Mouse (Mus musculus) ES-E14 (cell line): ENCODE measurements around the gene Ccl27b. TPM values are rescaled to one million over a fixed set of nuclear protein-coding genes. Genes with fewer than 3 reads are reported as not detected.
"Not testable (repeated sequence)": the region's sequence is repeated elsewhere in the genome, so short reads cannot be mapped to it uniquely, and the experiment has no call there.

Experiments used
- DNase-seq: peaks from one replicate; pipeline ENCODE4 v3.0.0-alpha.2; 2013; ENCODE audit warnings: low read depth, low spot score
- H3K27ac ChIP-seq: 2 replicates; pipeline ENCODE4 v1.5.1; 2012; ENCODE audit warnings: low read depth, mild to moderate bottlenecking, low read length, moderate library complexity, mixed read lengths; ENCODE audit not compliant: poor library complexity, insufficient read depth, severe bottlenecking
- H3K36me3 ChIP-seq: 2 replicates; pipeline ENCODE4 v1.6.1; 2012; ENCODE audit warnings: mild to moderate bottlenecking, low read length, moderate library complexity, mixed read lengths; ENCODE audit not compliant: control insufficient read depth, poor library complexity, insufficient read depth, severe bottlenecking
- H3K4me1 ChIP-seq, 2 experiments: fragments of 150-350 bp in 1 of 2; sonication (generic) in 1 of 2; 2 replicates each; pipeline ENCODE4 v1.6.1; 2012; ENCODE audit warnings: low read length in 2 of 2, mild to moderate bottlenecking in 1 of 2, mixed read lengths in 1 of 2; ENCODE audit not compliant: control insufficient read depth in 2 of 2, insufficient read depth in 2 of 2, poor library complexity in 1 of 2
- H3K4me3 ChIP-seq, 2 experiments: fragments of 150-350 bp in 1 of 2; sonication (generic) in 1 of 2; 2 replicates each; pipeline ENCODE4 v1.5.1; 2012; ENCODE audit warnings: low read length in 2 of 2, low read depth in 1 of 2, mild to moderate bottlenecking in 1 of 2, mixed read lengths in 1 of 2; ENCODE audit not compliant: insufficient read depth in 1 of 2, poor library complexity in 1 of 2, severe bottlenecking in 1 of 2
- H3K9ac ChIP-seq: 2 replicates; pipeline ENCODE4 v1.6.1; 2012; ENCODE audit warnings: low read depth, mild to moderate bottlenecking, low read length, mixed read lengths; ENCODE audit not compliant: poor library complexity, insufficient read depth, severe bottlenecking
- H3K9me3 ChIP-seq: fragments of 150-350 bp; sonication (generic); 2 replicates; pipeline ENCODE4 v1.6.1; 2012; ENCODE audit warnings: low read depth, mild to moderate bottlenecking, low read length; ENCODE audit not compliant: control insufficient read depth, insufficient read depth
- in situ Hi-C, 2 experiments: fragments of 600-800 bp; cut with MboI; formaldehyde crosslinking; loops; one replicate each; pipeline ENCODE4 v1.15.1; 2025; ENCODE audit warnings: low sequenced_read_pairs in 2 of 2, inconsistent platforms in 1 of 2; ENCODE audit not compliant: unreplicated experiment in 2 of 2
- total RNA-seq: library from RNA; depleted of rRNA; stranded (reverse); fragments of 300-350 nt; gene quantifications from 2 replicates; pipeline ENCODE4 v1.2.3, GENCODE M21; 2012; rRNA removed

Gene Ccl27b
- total RNA-seq, result not detected in 2 replicates

- DNase-seq, H3K36me3 ChIP-seq, H3K9me3 ChIP-seq, in situ Hi-C loops, H3K4me3 ChIP-seq, H3K9ac ChIP-seq, H3K4me1 ChIP-seq, H3K27ac ChIP-seq: not testable (repeated sequence)
These were observed at the start of gene Ccl27b for GRCm38 (mm10) chr4:42654951-42655350. TSS of gene Ccl27b (plus strand) at chr4:42655251.

- H3K9me3 ChIP-seq, DNase-seq, H3K27ac ChIP-seq, H3K4me1 ChIP-seq, in situ Hi-C loops, H3K9ac ChIP-seq, H3K4me3 ChIP-seq, H3K36me3 ChIP-seq: not testable (repeated sequence)
These were observed 43.2 kb upstream of the Ccl27b start, which contains the start of gene Gm10591 for GRCm38 (mm10) chr4:42611895-42612294. TSS of gene Gm10591 (plus strand) at chr4:42612195.

- DNase-seq, H3K9ac ChIP-seq, H3K27ac ChIP-seq, H3K9me3 ChIP-seq, H3K36me3 ChIP-seq, H3K4me3 ChIP-seq, H3K4me1 ChIP-seq, in situ Hi-C loops: not testable (repeated sequence)
These were observed 25.6 kb upstream of the Ccl27b start, which contains the start of gene Gm2564 for GRCm38 (mm10) chr4:42629419-42629818. TSS of gene Gm2564 (plus strand) at chr4:42629719.

- H3K9ac ChIP-seq, in situ Hi-C loops, H3K9me3 ChIP-seq, H3K4me1 ChIP-seq, H3K4me3 ChIP-seq, H3K36me3 ChIP-seq, H3K27ac ChIP-seq, DNase-seq: not testable (repeated sequence)
These were observed 6.7 kb downstream of the Ccl27b start, which contains the start of gene Il11ra2 for GRCm38 (mm10) chr4:42661793-42662192. TSS of gene Il11ra2 (minus strand) at chr4:42661893.

GRCm38 (mm10) chr4:42675415-42675814 lies 20.4 kb downstream of the Ccl27b start:
- H3K9ac ChIP-seq, H3K36me3 ChIP-seq, H3K4me1 ChIP-seq, H3K4me3 ChIP-seq, H3K27ac ChIP-seq, H3K9me3 ChIP-seq, DNase-seq, in situ Hi-C loops: not testable (repeated sequence)

- H3K4me1 ChIP-seq, H3K36me3 ChIP-seq, H3K9me3 ChIP-seq, H3K27ac ChIP-seq, DNase-seq, H3K4me3 ChIP-seq, H3K9ac ChIP-seq, in situ Hi-C loops: not testable (repeated sequence)
These were observed 24.3 kb downstream of the Ccl27b start for GRCm38 (mm10) chr4:42679365-42679764.

GRCm38 (mm10) chr4:42680374-42681356 lies 25.6 kb downstream of the Ccl27b start:
- in situ Hi-C loops, H3K4me3 ChIP-seq, H3K9me3 ChIP-seq, H3K36me3 ChIP-seq, DNase-seq, H3K27ac ChIP-seq, H3K4me1 ChIP-seq, H3K9ac ChIP-seq: not testable (repeated sequence)

GRCm38 (mm10) chr4:42681473-42682182 lies 26.6 kb downstream of the Ccl27b start:
- in situ Hi-C loops, H3K4me3 ChIP-seq, DNase-seq, H3K9ac ChIP-seq, H3K36me3 ChIP-seq, H3K27ac ChIP-seq, H3K9me3 ChIP-seq, H3K4me1 ChIP-seq: not testable (repeated sequence)
